Mouse (Mus musculus): Measurements from ENCODE around the gene Foxn2.
"Not testable (repeated sequence)": the region's sequence is repeated elsewhere in the genome, so short reads cannot be mapped to it uniquely, and the experiment has no call there.

Foxn2 gene

DNA sequence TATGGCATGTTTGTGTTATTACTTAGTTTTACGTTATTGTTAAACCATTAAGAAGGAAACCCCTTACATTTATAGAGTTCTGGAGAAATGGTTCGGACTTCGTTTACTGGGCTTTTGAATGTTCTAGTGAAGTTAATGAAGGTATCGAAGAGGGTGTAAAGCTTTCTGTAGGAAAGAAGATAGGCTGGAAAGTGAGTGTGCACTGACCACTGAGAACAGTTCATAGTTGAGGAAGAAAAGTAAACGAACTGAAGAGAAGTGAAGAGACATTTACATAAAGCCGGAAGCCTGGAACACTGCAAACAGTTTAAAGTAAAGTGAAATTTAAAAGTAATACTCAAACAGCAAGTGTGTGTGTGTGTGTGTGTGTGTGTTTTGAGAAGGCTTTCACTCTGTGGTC lies 2.1 kb downstream of the Foxn2 start:
- no peak for DNase-seq

DNA sequence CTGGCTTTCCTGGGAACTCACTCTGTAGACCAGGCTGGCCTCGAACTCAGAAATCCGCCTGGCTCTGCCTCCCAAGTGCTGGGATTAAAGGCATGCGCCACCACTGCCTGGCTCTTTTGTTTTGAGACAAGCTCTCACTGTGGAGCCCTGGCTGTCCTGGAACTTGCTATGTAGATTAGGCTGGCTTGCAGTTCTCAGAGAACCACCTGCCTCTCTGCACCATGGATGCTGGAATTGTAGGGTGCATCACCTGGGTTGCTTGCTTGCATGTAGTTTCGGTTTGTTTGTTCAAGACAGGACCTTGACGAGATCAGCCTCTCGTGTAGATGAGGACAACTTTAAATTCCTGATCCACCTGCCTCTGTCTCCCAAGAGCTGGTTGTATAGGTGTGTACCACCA lies 2.7 kb downstream of the Foxn2 start:
- no peak for DNase-seq

DNA sequence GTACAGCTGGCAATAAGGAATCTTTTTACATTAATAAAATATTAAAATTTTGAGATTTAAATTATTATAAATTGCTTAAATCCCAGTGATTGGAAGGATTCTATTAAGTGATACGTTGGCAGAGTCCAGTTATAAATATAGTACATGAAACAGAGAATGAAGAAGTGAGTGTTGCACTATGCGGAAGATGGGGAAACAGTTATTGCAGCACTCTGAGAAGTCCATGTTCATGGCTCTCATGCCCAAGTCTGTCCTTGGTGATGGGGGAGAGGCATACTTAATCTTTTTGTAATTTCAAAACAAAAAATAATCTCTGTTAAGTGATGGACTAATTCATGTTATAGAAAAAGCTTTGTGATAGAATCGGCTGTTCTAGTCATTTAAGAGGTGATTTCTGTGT lies 17.6 kb downstream of the Foxn2 start:
- DNase-seq, result no peak

DNA sequence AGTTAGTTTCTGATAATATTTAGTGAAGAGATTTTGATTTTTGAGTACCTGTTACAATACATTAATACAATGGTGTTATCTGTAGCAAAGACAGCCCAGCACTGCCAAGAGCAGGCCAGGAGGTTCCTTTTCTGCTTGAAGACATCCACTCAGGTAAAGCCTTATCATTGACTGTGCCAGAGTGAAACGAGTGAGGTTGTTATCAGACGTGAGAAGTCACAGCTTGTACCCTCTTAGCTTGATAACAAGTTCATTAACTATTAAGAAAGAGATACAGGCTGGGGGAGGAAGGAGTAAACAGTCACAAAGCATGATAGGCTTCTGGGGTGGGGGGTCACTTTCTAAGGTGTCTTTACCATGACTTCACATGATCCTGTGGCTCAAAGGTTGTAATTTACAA lies 19.0 kb downstream of the Foxn2 start:
- DNase-seq, result no peak

DNA sequence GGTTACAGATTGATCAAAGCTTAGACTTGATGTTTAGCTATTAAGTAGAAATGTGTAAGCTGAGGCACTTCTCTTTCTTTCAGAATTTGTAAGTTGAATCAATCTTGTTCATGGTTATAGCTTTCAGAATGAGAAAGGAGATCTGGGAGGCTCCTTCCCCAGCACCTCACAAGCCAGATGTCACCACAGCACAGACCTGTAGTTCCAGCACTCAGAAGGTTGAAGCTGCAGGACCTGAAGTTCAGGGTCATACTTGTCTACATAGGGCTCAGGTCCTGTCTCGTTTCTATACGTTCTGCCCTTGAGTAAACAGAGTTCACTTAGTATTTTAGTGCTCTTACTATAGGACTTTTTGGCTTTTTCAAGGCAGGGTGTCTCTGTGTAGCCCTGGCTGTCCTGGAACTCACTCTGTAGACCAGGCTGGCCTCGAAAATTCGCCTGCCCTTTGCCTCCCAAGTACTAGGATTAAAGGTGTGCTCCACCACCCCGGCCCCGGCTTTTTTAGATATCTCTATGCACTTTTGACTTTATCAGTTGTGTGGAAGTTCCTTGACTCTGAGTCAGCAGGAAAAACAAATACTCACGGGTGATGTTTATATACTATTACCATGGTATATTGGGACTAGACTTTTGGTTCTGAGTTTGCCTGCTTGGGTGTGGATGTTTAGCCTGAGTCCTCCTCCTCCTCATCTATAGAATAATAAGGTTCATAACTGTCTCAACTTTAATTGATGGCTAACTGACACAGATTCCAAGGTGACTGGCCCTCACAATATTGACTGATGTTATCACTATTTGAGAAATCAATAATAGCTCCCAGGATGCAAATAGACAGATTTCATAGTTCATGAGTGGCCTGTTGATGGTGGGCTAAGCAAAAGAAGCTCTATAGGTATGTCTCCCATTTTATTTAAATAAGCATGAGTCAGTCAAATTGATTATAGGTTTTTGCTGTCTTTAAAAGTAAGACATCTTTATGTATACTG lies 19.7 kb downstream of the Foxn2 start:
- DNase-seq, result no peak

DNA sequence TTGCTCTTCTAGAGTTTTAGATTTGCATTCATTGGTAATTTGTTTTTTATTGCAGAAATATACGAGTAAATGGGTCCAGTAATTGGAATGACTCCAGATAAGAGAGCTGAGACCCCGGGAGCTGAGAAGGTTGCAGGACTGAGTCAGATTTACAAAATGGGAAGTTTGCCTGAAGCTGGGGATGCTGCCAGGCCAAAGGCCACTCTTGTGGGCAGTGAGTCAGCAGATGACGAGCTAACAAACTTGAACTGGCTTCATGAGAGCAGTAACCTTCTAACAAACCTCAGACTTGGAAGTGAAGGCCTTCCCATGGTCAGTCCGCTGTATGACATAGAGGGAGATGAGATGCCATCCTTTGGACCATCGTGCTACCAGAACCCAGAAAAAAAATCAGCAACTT lies 22.1 kb downstream of the Foxn2 start:
- DNase-seq, result peak; percentile 69

DNA sequence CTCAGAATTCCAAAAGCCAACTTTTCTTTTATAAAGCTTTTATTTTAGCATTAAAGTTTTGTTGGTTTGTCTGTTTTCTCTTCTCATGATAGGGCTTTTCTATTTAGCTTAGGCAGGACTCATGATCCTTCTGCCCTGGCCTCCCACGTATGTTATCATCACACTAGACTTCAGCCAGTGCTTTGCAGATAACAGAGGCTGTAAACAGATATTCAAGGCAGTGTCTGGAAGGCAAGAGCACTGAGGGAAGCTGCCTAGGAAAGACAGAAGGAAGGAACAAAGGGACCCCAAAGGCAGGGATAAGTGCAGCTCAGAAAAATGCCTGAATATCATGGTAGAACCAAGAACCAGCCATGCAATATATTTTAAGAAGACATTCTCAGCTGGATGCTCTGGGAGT lies 26.1 kb downstream of the Foxn2 start:
- no peak for DNase-seq

DNA sequence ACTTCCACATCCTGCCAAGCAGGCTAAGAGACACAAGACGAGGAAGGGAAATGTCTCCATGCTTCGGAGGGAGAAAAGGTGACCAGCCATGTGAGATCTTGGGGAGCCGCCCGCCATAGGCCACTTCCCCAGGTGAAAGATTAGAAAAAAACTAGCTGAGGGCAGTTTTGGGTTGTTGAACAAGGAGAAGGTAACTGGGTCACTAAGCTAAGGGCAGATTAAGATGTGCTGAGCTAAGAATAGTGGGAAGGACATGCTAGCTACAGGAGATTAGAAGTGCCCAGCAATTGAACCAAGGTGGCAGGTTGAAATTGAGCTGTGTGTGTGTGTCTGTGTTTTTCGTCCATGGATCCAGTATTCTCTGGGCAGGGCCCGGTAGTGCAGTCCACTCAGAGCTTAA lies 27.2 kb downstream of the Foxn2 start:
- DNase-seq, result no peak

DNA sequence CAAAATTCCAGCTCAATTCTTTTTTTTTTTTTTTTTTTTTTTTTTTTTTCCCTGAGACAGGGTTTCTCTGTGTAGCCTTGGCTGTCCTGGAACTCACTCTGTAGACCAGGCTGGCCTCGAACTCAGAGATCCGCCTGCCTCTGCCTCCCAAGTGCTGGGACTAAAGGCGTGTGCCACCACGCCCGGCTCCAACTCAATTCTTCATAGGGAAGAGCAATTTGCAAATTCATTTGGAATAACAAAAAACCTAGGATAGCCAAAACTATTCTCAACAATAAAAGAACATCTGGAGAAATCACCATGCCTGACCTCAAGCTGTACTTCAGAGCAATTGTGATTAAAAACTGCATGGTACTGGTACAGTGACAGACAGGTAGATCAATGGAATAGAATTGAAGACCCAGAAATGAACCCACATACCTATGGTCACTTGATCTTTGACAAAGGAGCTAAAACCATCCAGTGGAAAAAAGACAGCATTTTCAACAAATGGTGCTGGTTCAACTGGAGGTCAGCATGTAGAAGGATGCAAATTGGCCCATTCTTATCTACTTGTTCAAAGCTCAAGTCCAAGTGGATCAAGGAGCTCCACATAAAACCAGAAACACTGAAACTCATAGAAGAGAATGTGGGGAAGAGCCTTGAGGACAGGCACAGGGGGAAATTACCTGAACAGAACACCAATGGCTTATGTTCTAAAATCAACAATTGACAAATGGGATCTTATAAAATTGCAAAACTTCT lies 28.3 kb downstream of the Foxn2 start:
- not testable (repeated sequence) for DNase-seq

DNA sequence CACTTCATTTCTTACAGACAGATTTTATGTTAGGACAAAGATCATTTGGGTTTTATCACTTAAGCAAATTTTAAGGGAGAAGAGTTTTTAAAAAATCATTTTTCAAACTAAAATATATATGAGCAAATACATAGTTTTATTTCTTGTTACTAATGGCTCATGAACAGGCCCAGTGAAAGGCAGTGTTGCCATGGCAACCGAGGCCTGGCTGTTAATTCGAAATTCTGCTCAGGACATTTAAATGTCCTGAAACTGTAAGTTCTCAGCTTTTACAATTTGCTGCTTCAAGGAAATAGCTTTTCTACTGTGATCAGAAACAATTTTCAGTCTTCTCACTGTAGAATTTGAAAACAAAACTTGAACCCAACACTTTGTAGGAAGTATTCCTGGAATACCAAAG lies 33.3 kb downstream of the Foxn2 start:
- DNase-seq, result no peak

DNA sequence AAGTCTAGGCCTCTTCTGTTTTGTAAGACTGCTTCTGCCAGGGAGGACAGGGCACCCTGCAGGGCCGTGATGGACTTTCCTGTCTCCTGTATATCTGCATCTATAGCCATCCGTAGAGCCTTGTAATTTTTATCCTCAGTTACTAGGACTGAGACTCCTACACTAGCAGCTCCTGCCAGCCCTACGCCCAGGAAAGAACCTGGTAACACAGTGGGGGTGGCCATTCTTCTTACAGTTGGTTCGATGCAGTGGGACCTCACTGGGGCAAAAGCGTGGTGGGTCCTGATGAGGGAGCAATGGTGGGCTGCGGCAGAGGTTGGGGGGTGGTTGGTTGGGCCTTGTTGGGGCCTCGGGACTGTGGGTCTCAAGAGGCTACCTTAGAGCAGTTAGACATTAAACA lies 36.7 kb downstream of the Foxn2 start:
- no peak for DNase-seq

DNA sequence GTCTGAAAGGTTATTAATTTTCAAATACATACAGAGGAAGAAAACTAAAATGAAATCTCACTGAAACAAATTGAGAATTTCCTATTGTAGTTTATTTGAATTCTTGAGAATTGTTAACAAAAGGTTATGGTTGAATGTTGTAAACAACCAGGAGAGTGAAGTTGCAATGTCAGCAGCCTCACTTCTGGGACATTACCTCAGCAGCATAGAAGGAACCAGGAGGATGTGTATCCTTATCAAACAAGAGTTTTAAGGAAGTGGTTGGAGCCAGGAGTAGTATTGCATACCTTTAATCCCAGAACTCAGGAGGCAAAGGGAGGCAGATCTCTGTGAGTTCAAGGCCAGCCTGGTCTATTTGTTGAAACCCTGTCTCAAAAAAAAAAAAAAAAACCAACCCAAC lies 37.2 kb downstream of the Foxn2 start:
- no peak for DNase-seq

DNA sequence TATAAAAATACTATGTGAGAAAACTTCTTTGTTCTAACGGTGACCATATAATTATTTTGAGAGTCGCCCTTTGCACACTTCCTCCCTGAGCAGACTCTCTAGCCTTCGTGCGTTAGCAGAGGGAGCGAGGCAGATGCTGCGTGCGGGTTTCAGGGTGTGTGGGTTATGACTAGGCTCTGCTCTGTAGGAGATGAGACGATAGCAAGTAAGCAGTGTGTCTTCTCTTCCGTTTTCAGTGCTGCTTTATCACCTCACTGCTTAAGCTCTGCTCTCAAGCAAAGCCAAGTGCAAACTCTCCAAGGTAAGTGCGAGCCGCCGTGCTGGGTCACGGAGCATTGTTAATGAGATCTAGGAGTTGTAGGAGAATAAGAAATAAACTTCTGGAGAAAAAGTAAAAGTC lies 38.5 kb downstream of the Foxn2 start:
- DNase-seq, result no peak

DNA sequence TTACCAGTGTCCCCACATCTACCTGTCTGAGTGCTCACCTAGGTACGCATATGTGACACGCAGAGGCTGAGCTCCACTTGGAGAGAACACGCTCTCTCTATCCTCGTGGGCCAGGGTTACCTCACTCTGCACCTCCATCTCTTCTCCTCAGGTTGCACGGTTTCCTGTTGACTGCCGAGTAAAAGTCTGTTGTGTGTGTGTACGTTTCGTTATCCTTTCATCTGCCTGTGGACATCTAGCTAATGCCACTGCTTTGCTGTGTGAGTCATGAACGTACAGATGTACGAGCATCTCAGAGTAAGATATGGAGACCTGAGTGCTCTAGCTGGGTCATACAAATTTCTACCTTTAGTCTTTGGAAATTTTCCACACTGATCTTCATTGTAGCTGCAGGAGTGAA lies 39.9 kb downstream of the Foxn2 start:
- no peak for DNase-seq

DNA sequence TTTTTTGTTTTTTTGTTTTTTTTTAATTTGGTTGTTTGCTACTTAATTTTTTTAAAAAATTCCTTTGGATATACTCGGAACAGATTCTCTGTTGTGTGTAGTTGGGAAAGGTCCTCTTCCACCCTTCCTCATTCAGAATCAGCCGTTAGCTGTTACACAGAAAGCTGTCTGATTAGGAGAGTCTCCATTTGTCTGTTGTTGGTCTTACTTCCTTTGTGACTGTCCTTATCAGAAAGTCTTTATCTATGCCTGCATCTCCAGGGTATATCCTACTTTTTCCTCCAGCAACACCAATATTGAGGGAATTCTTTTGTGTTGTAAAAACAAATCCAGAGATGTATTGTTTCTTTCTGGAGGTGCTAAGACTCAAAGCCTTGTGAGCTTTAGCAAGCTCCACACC lies 40.6 kb downstream of the Foxn2 start:
- no peak for DNase-seq

DNA sequence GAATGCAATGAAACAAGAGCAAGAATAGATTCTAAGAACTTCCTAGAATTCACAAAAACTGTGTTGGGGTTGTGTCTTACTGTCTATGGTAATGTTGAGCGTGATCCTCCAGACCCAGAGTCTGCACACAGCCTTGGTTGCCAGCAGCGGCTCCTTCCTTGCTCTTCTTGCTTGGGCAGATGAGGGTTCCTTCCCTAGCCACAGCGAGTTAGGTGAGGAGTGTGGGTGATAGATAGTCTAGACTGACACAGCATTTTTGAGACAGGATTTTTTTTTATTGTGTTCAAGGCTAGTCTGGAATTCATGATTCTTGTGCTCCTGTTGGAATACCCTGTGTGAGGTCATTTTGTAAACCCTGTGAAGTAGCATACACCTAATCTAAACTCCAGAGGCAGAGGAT lies 41.1 kb downstream of the Foxn2 start:
- no peak for DNase-seq

DNA sequence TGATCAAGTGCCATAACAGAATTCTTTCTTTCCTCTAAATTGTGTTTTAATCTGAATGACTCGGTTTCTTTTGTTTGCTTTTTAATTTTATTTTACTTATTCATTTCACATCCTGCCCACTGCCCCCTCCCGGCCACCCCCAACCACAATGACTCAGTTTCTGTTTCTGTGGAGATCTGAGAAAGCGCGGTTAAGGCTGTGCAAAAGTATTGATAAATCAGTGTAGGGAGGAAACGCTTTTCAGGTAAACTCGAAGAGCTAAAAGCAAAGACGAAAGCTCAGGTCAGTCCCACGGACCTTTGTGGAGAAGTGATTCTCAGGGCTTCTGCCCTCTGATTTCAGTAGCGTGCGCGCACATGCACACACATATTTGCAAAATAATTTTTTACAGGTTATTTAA lies 44.0 kb downstream of the Foxn2 start:
- no peak for DNase-seq

DNA sequence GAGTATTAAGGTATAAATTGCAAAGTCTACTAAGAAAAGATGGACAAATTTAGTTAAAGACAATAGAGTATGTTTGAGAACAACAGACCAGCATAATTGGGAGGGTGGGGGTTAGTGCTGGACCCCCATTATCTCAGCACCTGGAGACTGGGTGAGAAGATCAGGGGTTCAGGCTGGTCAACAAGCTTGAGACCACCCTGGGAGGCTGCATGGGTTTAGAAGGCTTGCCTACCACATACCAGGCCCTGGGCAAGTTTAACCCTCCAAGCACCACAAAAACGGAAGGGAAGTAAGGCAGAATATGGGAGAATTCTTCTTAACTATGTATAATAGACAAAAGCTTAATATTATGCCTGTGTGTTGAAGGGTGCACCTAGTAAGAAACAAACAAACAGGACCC lies 44.4 kb downstream of the Foxn2 start:
- no peak for DNase-seq

DNA sequence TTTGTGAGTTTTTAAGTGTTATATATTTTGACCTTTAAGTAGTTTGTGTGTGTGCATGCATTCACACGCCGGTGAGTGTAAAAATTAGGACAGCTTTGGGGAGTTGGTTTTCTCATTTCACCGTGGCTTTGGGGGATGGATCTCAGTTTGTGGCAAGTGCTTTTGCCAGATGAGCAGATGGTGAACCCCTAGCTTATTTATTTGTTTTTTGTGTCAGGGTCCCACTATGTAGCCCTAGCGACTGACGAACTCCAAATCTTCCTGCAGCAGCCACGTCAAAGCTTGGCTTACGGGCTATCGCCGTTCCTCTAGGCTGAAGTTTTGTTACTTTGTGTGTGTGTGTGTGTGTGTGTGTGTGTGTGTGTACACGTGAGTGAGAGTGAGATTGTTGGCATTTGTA lies 50.0 kb downstream of the Foxn2 start:
- DNase-seq, result no peak

DNA sequence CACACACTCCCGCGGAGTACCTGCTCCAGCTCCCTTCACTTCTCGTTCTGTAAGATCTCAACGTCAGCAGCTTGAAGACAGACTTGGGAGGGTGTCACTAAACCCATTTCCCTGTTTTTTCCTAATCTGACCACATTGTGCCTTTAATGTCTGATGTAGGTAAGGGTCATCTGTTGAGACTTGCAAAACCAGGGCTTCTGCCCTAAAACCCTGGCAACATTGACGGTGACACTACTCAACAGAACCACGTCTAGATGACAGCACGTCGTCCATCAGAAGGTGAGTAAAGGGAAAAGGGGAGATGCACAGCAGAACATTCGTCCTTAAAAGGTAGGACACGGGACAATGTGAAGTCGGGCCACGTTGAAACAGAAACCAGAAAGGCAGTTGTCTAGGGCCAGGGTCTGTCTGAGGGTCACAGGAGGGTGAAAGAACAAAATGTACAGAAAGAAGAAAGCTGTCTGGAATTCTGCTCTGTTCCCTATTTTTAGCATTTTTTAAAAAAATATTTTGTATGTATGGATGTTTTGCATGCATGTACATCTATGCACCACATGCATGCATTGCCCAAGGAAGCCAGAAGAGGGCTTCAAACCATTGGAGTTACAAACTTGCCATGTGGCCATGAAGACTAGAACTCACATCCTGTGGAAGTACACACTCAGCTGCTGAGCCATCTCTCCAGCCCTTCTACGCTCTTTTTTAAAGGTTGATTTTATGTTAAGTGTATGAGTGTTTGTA lies 51.0 kb downstream of the Foxn2 start:
- DNase-seq, result no peak

DNA sequence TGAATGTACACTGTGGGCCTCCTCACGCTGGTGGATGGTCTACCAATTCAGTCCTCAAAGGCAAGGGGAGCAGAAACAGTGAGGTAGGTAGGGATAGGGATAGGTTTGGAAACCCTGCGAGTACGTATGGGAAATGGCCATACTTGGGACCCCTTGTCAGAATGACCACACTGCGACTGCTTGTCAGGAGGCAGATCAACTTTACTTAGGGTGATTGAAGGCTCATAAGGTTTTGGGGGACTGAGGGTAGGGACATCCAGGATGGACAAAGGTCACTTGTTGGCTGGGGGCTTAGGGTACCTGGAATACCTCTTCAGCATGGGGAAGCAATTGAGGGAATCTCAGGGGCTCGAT lies 51.6 kb downstream of the Foxn2 start:
- no peak for DNase-seq

DNA sequence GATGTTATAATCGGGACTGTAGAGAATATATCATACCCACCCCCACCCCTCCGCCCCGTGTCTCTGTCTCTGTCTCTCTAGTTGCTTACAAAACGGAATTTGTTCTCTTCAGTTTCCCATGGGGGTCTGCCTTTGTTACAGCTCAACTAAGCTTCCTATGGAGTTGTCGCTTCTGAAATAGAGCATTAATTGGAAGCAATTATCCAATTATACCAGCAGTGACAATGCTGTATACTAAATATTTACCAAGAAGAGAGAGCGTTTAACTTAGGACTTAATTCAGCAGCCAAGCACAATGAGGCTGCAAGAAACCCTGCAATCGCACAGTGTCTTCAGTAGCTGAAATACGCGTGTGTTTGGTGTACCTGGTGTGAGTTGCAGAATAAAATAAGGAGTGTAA lies 53.0 kb downstream of the Foxn2 start:
- DNase-seq, result no peak

DNA sequence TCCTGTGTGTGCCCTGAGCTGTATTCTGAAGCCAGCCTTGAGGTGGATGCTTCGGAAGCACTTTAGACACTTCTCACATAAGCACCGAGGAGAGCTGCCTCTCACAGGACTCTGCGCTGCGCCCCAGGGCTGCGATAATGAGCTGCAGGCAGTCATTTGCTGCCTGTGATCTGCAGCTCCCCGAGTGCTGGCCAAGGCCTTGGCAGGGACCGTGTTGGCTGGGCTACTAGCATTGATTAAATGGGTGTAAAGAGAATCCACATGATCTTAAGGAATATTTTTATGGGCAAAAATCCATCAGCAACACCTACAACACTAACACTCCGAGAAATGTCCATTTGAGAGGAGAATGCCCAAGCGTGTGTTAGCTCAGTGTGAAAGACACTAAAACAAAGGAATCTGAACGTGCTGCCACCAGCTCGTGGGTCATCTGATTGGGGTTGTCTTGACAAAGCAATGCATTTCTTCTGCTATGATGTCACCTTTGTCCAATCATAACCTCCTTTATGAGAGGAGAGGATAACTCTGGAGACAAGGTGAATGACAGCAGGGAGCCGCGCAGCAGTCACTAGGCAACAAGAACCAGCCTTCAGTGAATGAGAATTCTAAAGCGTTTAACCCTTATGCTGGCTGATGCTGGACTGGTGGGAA lies 53.7 kb downstream of the Foxn2 start:
- DNase-seq, result peak; percentile 19

Measured in lung, postnatal 14 days (tissue).